Mouse (Mus musculus) kidney, embryonic 16.5 days (tissue): ENCODE measurements at regions not wholly inside any gene's neighbourhood (a gene's known extent, or its start where the extent isn't known, plus 50 kb on each side); places are given as distances from the start of the nearest gene placed in this dataset.

Experiments
- ATAC-seq: fragments of 200-750 bp; cut with Nextera tagmentation; 2 replicates; pipeline ENCODE4 v1.8.0; 2017; ENCODE audit warnings: moderate TSS enrichment; ENCODE audit not compliant: low FRiP score, low TSS enrichment
- H3K27ac ChIP-seq: fragments of 300-500 bp; sonication (generic); 2 replicates; pipeline ENCODE4 v1.5.1; 2014; ENCODE audit warnings: low read length
- H3K27me3 ChIP-seq: fragments of 300-500 bp; sonication (generic); 2 replicates; pipeline ENCODE4 v1.6.1; 2014; ENCODE audit warnings: low read length, control low read depth, mixed read lengths; ENCODE audit not compliant: insufficient read depth
- H3K36me3 ChIP-seq: fragments of 300-500 bp; sonication (generic); 2 replicates; pipeline ENCODE4 v1.6.1; 2014; ENCODE audit warnings: low read length, control low read depth, mixed read lengths; ENCODE audit not compliant: insufficient read depth
- H3K4me1 ChIP-seq: fragments of 300-500 bp; sonication (generic); 2 replicates; pipeline ENCODE4 v1.6.1; 2014; ENCODE audit warnings: low read length, control low read depth, mixed read lengths; ENCODE audit not compliant: insufficient read depth
- H3K4me2 ChIP-seq: fragments of 300-500 bp; sonication (generic); replicated peaks from 2 replicates; pipeline ENCODE4 v1.6.1; 2014; ENCODE audit warnings: low read depth, low read length
- H3K4me3 ChIP-seq: fragments of 300-500 bp; sonication (generic); 2 replicates; pipeline ENCODE4 v1.5.1; 2014; ENCODE audit warnings: mild to moderate bottlenecking, low read length
- H3K9ac ChIP-seq: fragments of 300-500 bp; sonication (generic); replicated peaks from 2 replicates; pipeline ENCODE4 v1.6.1; 2014; ENCODE audit warnings: low read length
- H3K9me3 ChIP-seq: fragments of 300-500 bp; sonication (generic); 2 replicates; pipeline ENCODE4 v1.6.1; 2016; ENCODE audit warnings: low read length, control low read depth
- WGBS: fragments of 180-500 bp; shearing (Covaris S2); extraction: QIAGEN DNeasy Blood & Tissue Kit; methylation state at CpG from one replicate; pipeline ENCODE4 v1.1.7; 2014; 5-methylcytosine and 5-hydroxymethylcytosine counted together

GRCm38 (mm10) chr12:43406149-43406867 lies 803.8 kb downstream of the Dnajb9 start:
- no peak overlapping the region for H3K4me2 ChIP-seq
- peak; percentile 91 for ATAC-seq
- WGBS, result 80% methylated on average over 2 of the region's 2 CpGs

More at GRCm38 (mm10) chr12:43406149-43406867, 803.8 kb downstream of the Dnajb9 start:
- no peak overlapping the region for H3K27ac ChIP-seq
- H3K4me3 ChIP-seq, result no peak overlapping the region
- 0 out of 2 replicates have a peak, but pooled peaks cover 3% of the 10 kb centered on the region for H3K4me1 ChIP-seq
- H3K9me3 ChIP-seq, result no peaks in the 10 kb centered on the region
- no peaks in the 10 kb centered on the region for H3K36me3 ChIP-seq
- H3K9ac ChIP-seq, result no peak overlapping the region
- H3K27me3 ChIP-seq, result no peaks in the 10 kb centered on the region
